Mouse (Mus musculus) monocyte, adult 5-6 weeks (primary cell): ENCODE data around the gene Olfr1051. TPM values are rescaled to one million over a fixed set of nuclear protein-coding genes. Genes with fewer than 3 reads are reported as not detected.
"Not testable (repeated sequence)": the region's sequence is repeated elsewhere in the genome, so short reads cannot be mapped to it uniquely, and the experiment has no call there.

ENCODE experiments used
- ATAC-seq: fragments of 153-309, 156-312 bp; replicated peaks from 2 replicates; pipeline ENCODE4 v1.8.0; 2017; ENCODE audit warnings: mild to moderate bottlenecking; ENCODE audit not compliant: low TSS enrichment, insufficient number of reproducible peaks, severe bottlenecking, poor library complexity, low FRiP score
- total RNA-seq: library from RNA; stranded (forward); fragments of 200-1000, 200-491, 200-594 nt; gene quantifications from 3 replicates; pipeline ENCODE4 v1.2.3, GENCODE M21; 2017

Gene Olfr1051
- not detected in 3 replicates for total RNA-seq

DNA sequence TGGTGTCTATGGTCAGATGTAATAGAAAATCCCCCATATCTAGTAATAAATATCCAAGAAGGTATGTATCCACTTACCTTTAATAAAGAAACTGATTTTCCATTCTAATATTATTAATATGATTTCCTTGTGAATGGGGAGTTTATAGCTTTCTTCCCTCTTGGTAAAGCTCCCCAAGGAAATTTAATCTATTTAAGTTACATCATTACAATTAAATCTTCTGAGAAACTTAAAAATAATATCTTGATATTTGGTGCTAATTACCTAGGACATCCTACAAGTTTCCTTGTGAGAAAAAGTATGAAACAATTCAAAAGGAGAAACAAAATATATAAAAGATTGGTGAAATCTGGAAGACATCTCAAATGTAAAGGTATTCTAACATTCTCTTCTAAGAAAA lies at the start of gene Olfr1051:
Gene Olfr1051 (minus strand): TSS at position 101 of the 400 bp plus-strand sequence.
- ATAC-seq, result not testable (repeated sequence)

DNA sequence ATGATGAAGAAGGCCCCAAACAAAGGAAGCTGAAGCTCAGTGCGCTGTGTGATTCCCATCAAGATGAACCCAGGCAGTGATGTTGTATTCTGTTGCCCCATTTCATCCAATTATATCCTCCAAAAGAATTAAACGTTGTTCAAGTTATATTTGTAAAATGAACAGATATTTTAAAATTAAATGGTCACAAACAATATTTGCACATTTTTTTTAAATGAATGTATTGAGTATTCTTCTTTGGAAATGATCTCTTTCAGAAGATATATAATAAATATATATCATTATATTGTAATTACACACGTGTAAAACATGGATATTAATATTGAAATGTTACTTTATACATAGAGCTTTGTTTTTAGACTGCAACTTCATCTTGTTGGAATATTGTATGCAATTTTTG lies 36.3 kb upstream of the Olfr1051 start, which contains the start of gene Olfr1053:
Gene Olfr1053 (minus strand): TSS at position 101 of the 400 bp plus-strand sequence.
- no peak for ATAC-seq

DNA sequence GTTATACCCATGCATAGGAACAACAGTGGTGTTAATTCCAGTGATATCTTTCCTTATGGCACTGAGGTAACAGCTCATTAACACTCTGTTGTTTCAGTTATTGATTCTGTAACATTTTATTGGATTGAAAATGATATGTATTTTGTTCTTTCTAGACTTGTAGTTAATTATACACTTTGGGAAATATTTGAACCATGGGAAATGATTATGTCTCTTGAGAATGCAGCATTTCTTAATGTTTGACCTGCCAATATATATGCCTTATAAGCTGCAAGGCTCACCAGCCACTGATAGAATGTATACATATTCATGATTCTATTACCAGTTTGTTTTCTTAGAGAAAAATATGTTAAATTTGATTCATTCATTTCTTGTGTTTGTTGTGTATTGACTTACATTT lies 13.3 kb upstream of the Olfr1051 start, which contains the start of gene Olfr1052:
Gene Olfr1052 (plus strand): TSS at position 301 of the 400 bp plus-strand sequence.
- ATAC-seq, result no peak

DNA sequence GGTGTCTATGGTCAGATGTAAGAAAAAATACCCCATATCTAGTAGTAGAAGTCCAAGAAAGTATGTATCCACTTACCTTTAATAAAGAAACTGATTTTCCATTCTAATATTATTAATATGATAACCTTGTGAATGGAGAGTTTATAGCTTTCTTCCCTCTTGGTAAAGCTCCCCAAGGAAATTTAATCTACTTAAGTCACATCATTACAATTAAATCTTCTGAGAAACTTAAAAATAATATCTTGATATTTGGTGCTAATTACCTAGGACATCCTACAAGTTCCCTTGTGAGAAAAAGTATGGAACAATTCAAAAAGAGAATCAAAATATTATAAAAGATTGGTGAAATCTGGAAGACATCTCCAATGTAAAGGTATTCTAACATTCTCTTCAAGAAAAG lies 20.7 kb downstream of the Olfr1051 start, which contains the start of gene Olfr1049:
Gene Olfr1049 (minus strand): TSS at position 101 of the 400 bp plus-strand sequence.
- not testable (repeated sequence) for ATAC-seq

GRCm38 (mm10) chr2:86240189-86240588 lies 38.7 kb downstream of the Olfr1051 start, which contains the start of gene Olfr1048:
Gene Olfr1048, minus strand, starts transcription at chr2:86240289.
- ATAC-seq, result no peak

GRCm38 (mm10) chr2:86231301-86231700 lies 47.6 kb downstream of the Olfr1051 start, which contains the start of gene Olfr1047:
Gene Olfr1047, minus strand, starts transcription at chr2:86231401.
- ATAC-seq, result no peak

Other genes starting within 250 kb of the Olfr1051 start
- gene Olfr1034, start 233.2 kb downstream of the Olfr1051 start, total RNA-seq, result not detected in 3 replicates
- not detected in 3 replicates for gene Olfr1036, start 205.1 kb downstream of the Olfr1051 start, total RNA-seq
- gene Olfr1037, start 191.7 kb downstream of the Olfr1051 start, total RNA-seq, result not detected in 3 replicates
- gene Olfr1039, start 143.2 kb downstream of the Olfr1051 start, total RNA-seq, result not detected in 3 replicates
- not detected in 3 replicates for gene Olfr1040, start 132.4 kb downstream of the Olfr1051 start, total RNA-seq
- not detected in 3 replicates for gene Olfr1042, start 117.2 kb downstream of the Olfr1051 start, total RNA-seq
- not detected in 3 replicates for gene Olfr1043, start 111.6 kb downstream of the Olfr1051 start, total RNA-seq
- not detected in 3 replicates for gene Olfr1044, start 101.3 kb downstream of the Olfr1051 start, total RNA-seq
- gene Olfr52, start 93.4 kb downstream of the Olfr1051 start, total RNA-seq, result not detected in 3 replicates
- gene Olfr1045, start 76.1 kb downstream of the Olfr1051 start, total RNA-seq, result not detected in 3 replicates
- not detected in 3 replicates for gene Olfr1046, start 59.8 kb downstream of the Olfr1051 start, total RNA-seq
- gene Olfr1047, start 47.7 kb downstream of the Olfr1051 start, total RNA-seq, result not detected in 3 replicates
- not detected in 3 replicates for gene Olfr1048, start 38.8 kb downstream of the Olfr1051 start, total RNA-seq
- gene Olfr1049, start 20.8 kb downstream of the Olfr1051 start, total RNA-seq, result not detected in 3 replicates
- not detected in 3 replicates for gene Olfr1052, start 13.4 kb upstream of the Olfr1051 start, total RNA-seq
- gene Olfr1053, start 36.2 kb upstream of the Olfr1051 start, total RNA-seq, result not detected in 3 replicates
- gene Olfr1054, start 56.3 kb upstream of the Olfr1051 start, total RNA-seq, result not detected in 3 replicates
- not detected in 3 replicates for gene Olfr1055, start 71.2 kb upstream of the Olfr1051 start, total RNA-seq
- gene Olfr1056, start 83.4 kb upstream of the Olfr1051 start, total RNA-seq, result 0.64 TPM in 1 of 3 replicates, not detected in the others
- gene Olfr1057, start 99.3 kb upstream of the Olfr1051 start, total RNA-seq, result not detected in 3 replicates
- not detected in 3 replicates for gene Olfr1058, start 109.5 kb upstream of the Olfr1051 start, total RNA-seq
- gene Olfr1061, start 135.0 kb upstream of the Olfr1051 start, total RNA-seq, result not detected in 3 replicates
- gene Olfr1062, start 147.7 kb upstream of the Olfr1051 start, total RNA-seq, result not detected in 3 replicates
- gene Olfr1065, start 171.5 kb upstream of the Olfr1051 start, total RNA-seq, result not detected in 3 replicates
- gene Olfr1066, start 177.2 kb upstream of the Olfr1051 start, total RNA-seq, result not detected in 3 replicates
- not detected in 3 replicates for gene Olfr228, start 208.3 kb upstream of the Olfr1051 start, total RNA-seq
- not detected in 3 replicates for gene Olfr1076, start 229.4 kb upstream of the Olfr1051 start, total RNA-seq